Mouse (Mus musculus): ENCODE data around the gene Hltf.

Hltf gene

GRCm38 (mm10) chr3:20145696-20146113 is 88.1 kb downstream of the Hltf start:
- DNase-seq (ENCODE audit: low read depth, low spot score): no peak

- no peak for DNase-seq (ENCODE audit: low read depth, low spot score)
These were observed 89.3 kb downstream of the Hltf start for GRCm38 (mm10) chr3:20146884-20147395.

- DNase-seq (ENCODE audit: low read depth, low spot score): no peak
These were observed 90.0 kb downstream of the Hltf start for GRCm38 (mm10) chr3:20147647-20148046.

- DNase-seq (ENCODE audit: low read depth, low spot score): no peak
These were observed 92.9 kb downstream of the Hltf start for GRCm38 (mm10) chr3:20150511-20150910.

- DNase-seq (ENCODE audit: low read depth, low spot score): no peak
These were observed 94.0 kb downstream of the Hltf start for GRCm38 (mm10) chr3:20151651-20152050.

GRCm38 (mm10) chr3:20154531-20155367 is 97.1 kb downstream of the Hltf start, which contains the start of gene Gyg:
Gene Gyg, minus strand, starts transcription at chr3:20155317.
- DNase-seq (ENCODE audit: low read depth, low spot score): peak; percentile 76

- DNase-seq (ENCODE audit: low read depth, low spot score): peak; percentile 10
These were observed 97.9 kb downstream of the Hltf start for GRCm38 (mm10) chr3:20155476-20155875.

GRCm38 (mm10) chr3:20167487-20167886 is 109.9 kb downstream of the Hltf start:
- DNase-seq (ENCODE audit: low read depth, low spot score): no peak
